Mouse (Mus musculus) liver, embryonic 13.5 days (tissue): Measurements from ENCODE around the gene Clcn3. TPM values are rescaled to one million over a fixed set of nuclear protein-coding genes. Genes with fewer than 3 reads are reported as not detected.

Experiments
- ATAC-seq: fragments of 200-750 bp; cut with Nextera tagmentation; 2 replicates; pipeline ENCODE4 v1.8.0; 2017; ENCODE audit warnings: low read depth, mild to moderate bottlenecking, moderate number of reproducible peaks, moderate library complexity
- DNase-seq: peaks from one replicate; pipeline ENCODE4 v3.0.0; 2022
- H3K27ac ChIP-seq: fragments of 300-500 bp; sonication (generic); 2 replicates; pipeline ENCODE4 v1.5.1; 2015; ENCODE audit warnings: moderate library complexity, mild to moderate bottlenecking, inconsistent platforms
- H3K27me3 ChIP-seq: fragments of 300-500 bp; sonication (generic); 2 replicates; pipeline ENCODE4 v1.6.1; 2015; ENCODE audit warnings: mild to moderate bottlenecking, inconsistent platforms
- H3K36me3 ChIP-seq: fragments of 300-500 bp; sonication (generic); 2 replicates; pipeline ENCODE4 v1.6.1; 2015; ENCODE audit warnings: mild to moderate bottlenecking, inconsistent platforms
- H3K4me1 ChIP-seq: fragments of 300-500 bp; sonication (generic); replicated peaks from 2 replicates; pipeline ENCODE4 v1.6.1; 2015; ENCODE audit warnings: inconsistent platforms
- H3K4me2 ChIP-seq: fragments of 300-500 bp; sonication (generic); 2 replicates; pipeline ENCODE4 v1.6.1; 2015; ENCODE audit warnings: inconsistent platforms, mild to moderate bottlenecking, moderate library complexity
- H3K4me3 ChIP-seq: fragments of 300-500 bp; sonication (generic); replicated peaks from 2 replicates; pipeline ENCODE4 v1.5.1; 2015; ENCODE audit warnings: mild to moderate bottlenecking, inconsistent platforms
- H3K9ac ChIP-seq: fragments of 300-500 bp; sonication (generic); 2 replicates; pipeline ENCODE4 v1.6.1; 2015; ENCODE audit warnings: mild to moderate bottlenecking, inconsistent platforms
- H3K9me3 ChIP-seq: fragments of 300-500 bp; sonication (generic); replicated peaks from 2 replicates; pipeline ENCODE4 v1.6.1; 2016; ENCODE audit warnings: inconsistent platforms
- WGBS: fragments of 180-500 bp; shearing (Covaris S2); methylation state at CpG from one replicate; pipeline ENCODE4 v1.1.7; 2015; ENCODE audit not compliant: insufficient replicate concordance; 5-methylcytosine and 5-hydroxymethylcytosine counted together
- polyA plus RNA-seq: library from polyadenylated mRNA; unstranded; fragments of >200 nt; fragmentation: Nextera tagmentation; extraction: Ambion mirVana; gene quantifications from 2 replicates; pipeline ENCODE4 v1.2.1, GENCODE M21; 2015

Gene Clcn3
- polyA plus RNA-seq, 1 experiment from 2014 or later, result 35.8 TPM

DNA sequence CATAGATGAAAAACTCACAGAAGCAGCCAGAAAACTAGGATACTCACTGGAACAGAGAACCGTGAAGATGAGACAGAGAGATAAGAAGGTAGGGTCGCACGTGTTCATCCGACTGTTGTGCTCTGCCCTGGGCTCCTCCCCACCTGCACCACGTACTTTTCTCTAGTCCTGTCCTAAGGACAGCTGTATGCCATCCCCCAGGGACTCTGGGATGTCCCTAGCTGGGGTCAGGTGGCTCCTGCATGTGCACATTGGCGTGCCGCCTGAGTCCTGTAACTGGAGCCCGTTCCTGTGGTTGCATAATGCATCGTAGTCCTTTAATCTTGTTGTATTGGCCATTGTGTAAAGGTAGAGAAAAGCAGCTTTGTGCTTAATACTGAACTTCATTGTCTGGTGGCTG, 83.0 kb downstream of the Clcn3 start:
- WGBS, result 78% methylated on average over 9 of the region's 9 CpGs
- peak; percentile 37; the same call in 1 of the 2 replicates for ATAC-seq
- Histone ChIP-seq H3K9ac (no peak overlapping the region), H3K27me3 (no peaks in the 10 kb centered on the region), H3K9me3 (no peaks in the 10 kb centered on the region), H3K36me3 (peaks cover 82% of the 10 kb centered on the region), H3K4me1 (peaks cover 14% of the 10 kb centered on the region), H3K4me2 (no peak overlapping the region), H3K4me3 (no peak overlapping the region), H3K27ac (no peak overlapping the region)
- DNase-seq, result no peak

DNA sequence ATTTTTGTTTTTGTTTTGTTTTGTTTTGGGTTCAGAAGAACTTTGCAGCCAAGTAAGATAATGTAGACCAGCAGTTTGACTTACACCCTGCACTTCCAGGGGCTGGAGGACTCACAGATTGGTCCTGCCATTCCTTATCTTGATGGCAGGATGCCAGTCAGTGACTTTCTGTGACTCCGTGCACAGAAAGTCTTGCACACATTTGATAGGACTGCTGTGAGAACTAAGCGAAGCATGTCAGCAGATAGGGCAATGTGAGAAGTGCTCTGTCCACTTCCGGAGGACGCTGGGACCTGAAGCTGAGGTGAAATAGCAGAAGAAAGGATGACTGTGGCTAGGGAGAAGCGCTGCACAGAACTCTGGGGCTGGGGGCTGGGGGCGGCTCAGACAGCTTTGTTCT, 87.2 kb downstream of the Clcn3 start:
- DNase-seq, result peak; percentile 16
- Histone ChIP-seq H3K9ac (no peak overlapping the region), H3K36me3 (peaks cover 84% of the 10 kb centered on the region), H3K4me3 (no peak overlapping the region), H3K27me3 (no peaks in the 10 kb centered on the region), H3K4me2 (peak overlapping the region; percentile 7), H3K27ac (0 out of 2 replicates have a peak overlapping the region, but pooled peaks have one; percentile 14), H3K4me1 (peaks cover 55% of the 10 kb centered on the region), H3K9me3 (no peaks in the 10 kb centered on the region)
- peak; percentile 80 for ATAC-seq
- WGBS, result 37% methylated on average over 6 of the region's 6 CpGs

- H3K4me3 ChIP-seq, result peak overlapping the region; percentile 87
- WGBS, result 76% methylated on average over 4 of the region's 4 CpGs
These were observed 91.3 kb downstream of the Clcn3 start for GRCm38 (mm10) chr8:60891757-60892156.

GRCm38 (mm10) chr8:60890520-60890874, 92.6 kb downstream of the Clcn3 start:
- Histone ChIP-seq H3K4me3 (peak overlapping the region; percentile 87), H3K9me3 (no peaks in the 10 kb centered on the region), H3K4me2 (peak overlapping the region; percentile 90), H3K27ac (peak overlapping the region; percentile 82), H3K27me3 (no peaks in the 10 kb centered on the region), H3K4me1 (peaks cover 47% of the 10 kb centered on the region), H3K9ac (peak overlapping the region; percentile 89), H3K36me3 (peaks cover 37% of the 10 kb centered on the region)
- 2% methylated on average over 23 of the region's 23 CpGs for WGBS
- ATAC-seq, result no peak
- DNase-seq, result no peak

More at GRCm38 (mm10) chr8:60891757-60892156, 91.3 kb downstream of the Clcn3 start:
- ATAC-seq (no peak), DNase-seq (no peak)
- H3K9ac ChIP-seq, result peak overlapping the region; percentile 89; the same call in 1 of the 2 replicates
- no peaks in the 10 kb centered on the region for H3K27me3 ChIP-seq
- no peak overlapping the region for H3K27ac ChIP-seq
- no peaks in the 10 kb centered on the region for H3K9me3 ChIP-seq
- peaks cover 45% of the 10 kb centered on the region for H3K36me3 ChIP-seq
- H3K4me1 ChIP-seq, result peaks cover 54% of the 10 kb centered on the region
- peak overlapping the region; percentile 90 for H3K4me2 ChIP-seq

- ATAC-seq, result peak; percentile 98
- peak within 1 kb of the TSS; percentile 90 for H3K4me2 ChIP-seq
- no peaks in the 10 kb centered on the region for H3K9me3 ChIP-seq
- peak within 1 kb of the TSS; percentile 87 for H3K4me3 ChIP-seq
- peaks cover 32% of the 10 kb centered on the region for H3K36me3 ChIP-seq
- peak; percentile 97 for DNase-seq
- WGBS, result 3% methylated on average over 43 of the region's 43 CpGs
- H3K27ac ChIP-seq, result peak within 1 kb of the TSS; percentile 82
- H3K4me1 ChIP-seq, result peaks cover 42% of the 10 kb centered on the region
- H3K9ac ChIP-seq, result peak within 1 kb of the TSS; percentile 89
- no peaks in the 10 kb centered on the region for H3K27me3 ChIP-seq
These were observed 93.1 kb downstream of the Clcn3 start, which contains the start of gene Hpf1 for GRCm38 (mm10) chr8:60889843-60890519. Hpf1 (plus strand) TSS chr8:60890418.

DNA sequence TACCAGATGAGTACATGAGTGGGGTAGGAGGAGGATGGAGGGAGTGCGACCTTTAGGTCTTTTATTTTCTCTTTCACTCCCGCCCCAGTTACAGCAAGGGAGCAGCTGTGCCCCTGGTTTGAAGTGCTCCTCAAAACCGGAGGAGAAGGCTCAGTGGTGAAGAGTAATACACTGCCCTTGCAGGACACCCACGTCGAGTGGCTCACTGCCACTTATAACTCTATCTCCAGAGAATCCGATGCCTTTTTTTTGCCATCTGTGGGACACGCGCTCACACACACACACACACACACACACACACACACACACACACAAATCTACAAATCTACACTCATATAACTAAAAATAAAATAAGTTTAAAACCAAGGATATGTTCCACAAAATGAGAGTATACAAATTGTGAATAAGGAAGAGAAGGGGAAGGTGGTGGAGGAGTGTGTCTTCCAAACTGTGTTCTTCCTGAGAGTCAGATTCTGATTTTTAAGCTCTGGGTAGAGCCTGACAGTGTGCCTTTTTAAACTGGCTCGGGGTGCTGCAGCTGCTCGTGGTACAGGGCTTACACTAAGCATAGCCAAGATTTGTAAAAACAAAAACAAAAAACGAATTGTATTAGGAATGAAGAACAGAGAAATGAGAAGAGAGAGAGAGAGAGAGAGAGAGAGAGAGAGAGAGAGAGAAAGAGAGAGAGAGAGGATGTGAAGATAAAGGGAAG, 93.8 kb downstream of the Clcn3 start:
- ATAC-seq (no peak), DNase-seq (no peak)
- Histone ChIP-seq H3K27ac (no peak overlapping the region), H3K4me3 (peak overlapping the region; percentile 87), H3K9ac (no peak overlapping the region), H3K4me1 (peaks cover 36% of the 10 kb centered on the region), H3K27me3 (no peaks in the 10 kb centered on the region), H3K4me2 (peak overlapping the region; percentile 90), H3K9me3 (no peaks in the 10 kb centered on the region), H3K36me3 (peaks cover 25% of the 10 kb centered on the region)
- WGBS, result 68% methylated on average over 11 of the region's 11 CpGs

DNA sequence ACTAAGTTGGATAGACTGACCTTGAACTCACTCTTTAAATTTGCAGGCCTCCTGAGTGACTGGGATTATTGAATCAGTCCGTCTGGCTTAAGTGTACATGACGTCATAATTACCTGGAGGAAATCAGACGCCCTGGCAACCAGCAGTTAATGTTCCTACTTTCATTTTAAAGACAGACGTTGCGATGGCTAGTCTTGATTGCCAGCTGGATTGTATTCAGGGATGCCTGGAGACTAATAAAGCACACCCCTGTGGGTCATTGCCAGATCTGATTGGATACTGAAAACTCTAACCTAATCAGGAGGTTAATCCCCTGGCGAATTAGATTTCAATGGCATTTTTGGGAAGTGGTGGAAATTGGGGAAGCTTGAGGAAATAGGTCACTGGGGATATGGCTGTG, 96.4 kb downstream of the Clcn3 start:
- Histone ChIP-seq H3K36me3 (0 out of 2 replicates have a peak, but pooled peaks cover 2% of the 10 kb centered on the region), H3K27ac (no peak overlapping the region), H3K4me3 (no peak overlapping the region), H3K4me2 (no peak overlapping the region), H3K9me3 (no peaks in the 10 kb centered on the region), H3K4me1 (peaks cover 10% of the 10 kb centered on the region), H3K27me3 (no peaks in the 10 kb centered on the region), H3K9ac (no peak overlapping the region; the same call in 1 of the 2 replicates)
- ATAC-seq, result no peak
- 67% methylated on average over 6 of the region's 6 CpGs for WGBS
- no peak for DNase-seq

DNA sequence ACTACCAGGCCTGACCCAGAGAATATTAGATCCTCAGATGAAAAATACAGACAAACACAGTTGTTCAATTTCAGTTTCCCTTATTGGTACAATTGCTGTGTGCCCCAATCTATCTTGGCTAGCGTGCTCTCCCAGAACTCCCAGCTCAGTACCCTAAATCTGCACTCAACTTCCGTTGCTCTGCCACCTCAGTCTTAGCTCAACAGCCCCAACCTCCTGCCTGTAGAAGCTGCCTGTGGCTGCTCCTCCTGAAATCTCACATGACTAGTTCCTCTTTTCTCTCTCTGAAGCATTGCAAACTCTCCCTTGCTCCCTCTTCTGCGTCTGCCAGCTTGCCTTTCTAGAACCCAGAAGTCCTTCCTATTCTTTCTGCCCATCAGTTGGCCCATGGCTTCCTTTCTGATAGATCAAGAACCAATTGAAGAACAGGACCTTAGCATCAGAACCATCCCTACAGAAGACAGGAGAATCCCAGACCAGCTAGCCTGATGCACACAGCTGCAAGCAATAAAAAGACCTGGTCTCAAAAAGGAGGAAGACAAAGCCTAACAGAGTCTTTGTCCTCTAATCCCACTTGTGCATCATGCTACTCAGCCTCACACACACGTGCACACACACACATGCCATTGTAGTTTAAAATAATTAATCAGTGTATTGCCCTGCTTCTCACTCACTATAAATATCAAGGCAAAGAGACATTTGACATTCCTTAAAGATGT, 99.5 kb downstream of the Clcn3 start:
- Histone ChIP-seq H3K4me3 (no peak overlapping the region), H3K4me1 (peaks cover 1% of the 10 kb centered on the region), H3K4me2 (no peak overlapping the region), H3K9ac (no peak overlapping the region), H3K36me3 (no peaks in the 10 kb centered on the region), H3K27me3 (no peaks in the 10 kb centered on the region), H3K9me3 (no peaks in the 10 kb centered on the region), H3K27ac (no peak overlapping the region)
- WGBS, result 24% methylated on average over 4 of the region's 4 CpGs
- ATAC-seq (no peak), DNase-seq (no peak)

- no peaks in the 10 kb centered on the region for H3K9me3 ChIP-seq
- H3K4me2 ChIP-seq, result no peak overlapping the region
- no peak for DNase-seq
- H3K4me3 ChIP-seq, result no peak overlapping the region
- no peak for ATAC-seq
- H3K36me3 ChIP-seq, result no peaks in the 10 kb centered on the region
- no peaks in the 10 kb centered on the region for H3K27me3 ChIP-seq
- WGBS, result 72% methylated on average over 2 of the region's 2 CpGs
- H3K4me1 ChIP-seq, result peaks cover 8% of the 10 kb centered on the region
- H3K9ac ChIP-seq, result no peak overlapping the region
- H3K27ac ChIP-seq, result no peak overlapping the region
These were observed 104.5 kb downstream of the Clcn3 start for GRCm38 (mm10) chr8:60878617-60879016.

DNA sequence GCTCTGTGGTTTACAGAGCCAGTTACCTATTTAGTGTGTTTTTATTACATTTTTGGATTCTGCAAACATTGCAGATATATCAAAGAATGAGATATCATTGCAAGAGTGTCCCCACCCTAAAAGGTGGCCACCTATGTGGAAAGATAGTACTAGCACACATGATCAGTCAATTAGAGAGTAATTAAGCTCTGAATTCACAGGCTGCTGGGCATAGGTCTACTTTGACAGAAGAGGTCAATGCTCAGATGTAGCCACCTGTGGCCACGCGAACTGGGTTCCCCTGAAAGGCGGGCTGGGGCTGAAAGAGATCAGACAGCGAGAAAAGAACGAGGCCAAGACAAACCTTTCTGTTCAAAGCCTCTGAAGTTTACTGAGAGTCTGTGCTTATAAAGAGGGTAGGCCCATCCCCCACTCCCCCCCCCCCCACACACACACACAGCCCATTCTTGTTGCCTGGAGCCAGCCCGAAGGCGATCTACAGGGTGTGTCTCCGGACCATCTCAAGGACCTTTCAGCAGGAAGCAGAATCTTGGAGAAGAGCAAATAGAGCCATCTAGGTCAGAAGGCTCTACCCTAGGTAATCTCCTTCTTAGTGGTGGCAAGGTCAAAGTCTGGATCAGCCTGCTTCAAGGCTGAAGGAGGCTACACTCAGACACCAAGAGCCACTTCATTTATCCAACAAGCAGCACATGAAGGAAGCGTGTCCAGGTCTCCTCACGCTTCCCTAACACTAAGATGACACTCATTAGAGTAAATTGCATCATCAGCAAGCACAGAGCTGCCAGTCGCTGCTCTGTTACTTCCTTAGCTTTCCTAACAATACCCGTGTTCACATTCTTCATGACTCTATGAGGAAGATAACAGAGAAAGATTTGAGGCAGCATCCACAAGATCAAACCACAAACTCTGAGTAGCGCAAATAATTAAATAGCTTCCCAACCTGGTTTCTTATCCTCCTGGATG, 112.6 kb downstream of the Clcn3 start:
- no peaks in the 10 kb centered on the region for H3K36me3 ChIP-seq
- no peaks in the 10 kb centered on the region for H3K9me3 ChIP-seq
- no peaks in the 10 kb centered on the region; the same call in 1 of the 2 replicates for H3K27me3 ChIP-seq
- 70% methylated on average over 13 of the region's 13 CpGs for WGBS
- H3K4me2 ChIP-seq, result no peak overlapping the region
- ATAC-seq, result no peak
- H3K9ac ChIP-seq, result no peak overlapping the region
- no peaks in the 10 kb centered on the region for H3K4me1 ChIP-seq
- no peak overlapping the region for H3K27ac ChIP-seq
- no peak for DNase-seq
- H3K4me3 ChIP-seq, result no peak overlapping the region
